Mouse (Mus musculus): ENCODE measurements around the gene Adam12. TPM values are rescaled to one million over a fixed set of nuclear protein-coding genes. Genes with fewer than 3 reads are reported as not detected.

Adam12 gene
- polyA plus RNA-seq, 1 experiment from 2014 or later = 2.8 TPM

DNA sequence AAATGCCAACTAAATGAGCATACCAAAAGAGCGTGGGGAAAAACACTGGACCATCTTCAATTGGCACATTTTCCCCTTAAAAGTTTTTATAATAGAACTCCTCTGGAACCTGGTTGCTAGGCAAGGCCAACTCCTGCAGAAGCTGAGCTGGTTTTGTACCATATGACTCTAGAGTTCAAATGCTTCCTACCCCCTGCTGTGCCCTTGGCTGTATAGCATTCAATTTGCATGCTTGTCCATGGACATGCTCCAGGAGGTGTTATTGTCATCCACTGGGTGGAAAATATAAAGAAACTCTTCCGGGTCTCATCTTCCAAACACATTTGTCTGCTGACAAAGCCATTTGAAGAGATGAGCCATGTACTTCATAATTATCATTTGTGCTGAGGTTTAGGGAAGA, 68.2 kb downstream of the Adam12 start:
- no peaks in the 10 kb centered on the region for H3K4me1 ChIP-seq (replicated peaks; ENCODE audit: insufficient read depth, low read length)
- no peak overlapping the region for H3K9ac ChIP-seq (ENCODE audit: low read depth, low read length)
- H3K9me3 ChIP-seq (replicated peaks; ENCODE audit: low read length) = no peaks in the 10 kb centered on the region
- no peaks in the 10 kb centered on the region for H3K27me3 ChIP-seq (ENCODE audit: insufficient read depth, low read length)
- no peak for TF ChIP-seq CTCF (IDR thresholded peaks at IDR 0.05; ENCODE audit: low read depth)
- H3K4me2 ChIP-seq (ENCODE audit: low read length) = no peak overlapping the region
- no peaks in the 10 kb centered on the region for H3K36me3 ChIP-seq (ENCODE audit: insufficient read depth, low read length)
- WGBS = 95% methylated on average over 2 of the region's 2 CpGs
- H3K27ac ChIP-seq = no peak overlapping the region
- ATAC-seq (replicated peaks; ENCODE audit: low FRiP score, low read depth) = no peak
- H3K4me3 ChIP-seq (replicated peaks; ENCODE audit: low read depth, low read length) = no peak overlapping the region
- no peak for DNase-seq (ENCODE audit: low spot score)

- Histone ChIP-seq H3K4me1 (replicated peaks; ENCODE audit: insufficient read depth, low read length) (no peaks in the 10 kb centered on the region), H3K9ac (ENCODE audit: low read depth, low read length) (no peak overlapping the region), H3K4me3 (replicated peaks; ENCODE audit: low read depth, low read length) (no peak overlapping the region), H3K9me3 (replicated peaks; ENCODE audit: low read length) (no peaks in the 10 kb centered on the region), H3K4me2 (ENCODE audit: low read length) (no peak overlapping the region), H3K27me3 (ENCODE audit: insufficient read depth, low read length) (no peaks in the 10 kb centered on the region), H3K27ac (no peak overlapping the region), H3K36me3 (ENCODE audit: insufficient read depth, low read length) (no peaks in the 10 kb centered on the region)
- no peak for TF ChIP-seq CTCF (IDR thresholded peaks at IDR 0.05; ENCODE audit: low read depth)
- ATAC-seq (replicated peaks; ENCODE audit: low FRiP score, low read depth) (no peak), DNase-seq (ENCODE audit: low spot score) (no peak)
- 58% methylated on average over 6 of the region's 6 CpGs for WGBS
Measured at GRCm38 (mm10) chr7:134162886-134163285, 69.1 kb downstream of the Adam12 start.

DNA sequence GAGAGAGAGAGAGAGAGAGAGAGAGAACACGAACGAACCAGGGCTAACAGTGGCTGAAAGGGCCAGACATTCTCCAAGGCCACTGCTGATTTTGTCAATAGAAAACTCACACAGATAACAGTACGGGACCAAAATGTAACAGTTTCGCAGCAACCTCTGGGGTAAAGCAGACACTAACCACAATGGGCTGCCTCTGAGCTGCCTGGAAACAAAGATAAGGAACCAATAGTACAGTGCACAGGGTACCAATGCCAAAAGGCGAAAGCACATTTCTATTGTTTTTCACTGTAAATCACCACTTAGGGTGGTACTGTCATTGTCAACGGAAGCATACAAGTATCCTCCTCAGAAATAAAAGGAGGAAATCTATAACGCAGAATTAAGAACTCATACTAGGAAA, 72.3 kb downstream of the Adam12 start:
- Histone ChIP-seq H3K4me1 (replicated peaks; ENCODE audit: insufficient read depth, low read length) (no peaks in the 10 kb centered on the region), H3K4me2 (ENCODE audit: low read length) (no peak overlapping the region), H3K4me3 (replicated peaks; ENCODE audit: low read depth, low read length) (no peak overlapping the region), H3K27me3 (ENCODE audit: insufficient read depth, low read length) (no peaks in the 10 kb centered on the region), H3K9me3 (replicated peaks; ENCODE audit: low read length) (no peaks in the 10 kb centered on the region), H3K9ac (ENCODE audit: low read depth, low read length) (no peak overlapping the region), H3K36me3 (ENCODE audit: insufficient read depth, low read length) (no peaks in the 10 kb centered on the region), H3K27ac (no peak overlapping the region)
- WGBS = 76% methylated on average over 7 of the region's 7 CpGs
- TF ChIP-seq CTCF (IDR thresholded peaks at IDR 0.05; ENCODE audit: low read depth) = no peak
- ATAC-seq (replicated peaks; ENCODE audit: low FRiP score, low read depth) = no peak
- DNase-seq (ENCODE audit: low spot score) = no peak

GRCm38 (mm10) chr7:134151330-134151729, 80.6 kb downstream of the Adam12 start:
- no peaks in the 10 kb centered on the region for H3K27me3 ChIP-seq (ENCODE audit: insufficient read depth, low read length)
- H3K36me3 ChIP-seq (ENCODE audit: insufficient read depth, low read length) = no peaks in the 10 kb centered on the region
- no peak overlapping the region for H3K27ac ChIP-seq
- no peak for ATAC-seq (replicated peaks; ENCODE audit: low FRiP score, low read depth)
- no peak for TF ChIP-seq CTCF (IDR thresholded peaks at IDR 0.05; ENCODE audit: low read depth)
- H3K4me3 ChIP-seq (replicated peaks; ENCODE audit: low read depth, low read length) = no peak overlapping the region
- no peaks in the 10 kb centered on the region for H3K9me3 ChIP-seq (replicated peaks; ENCODE audit: low read length)
- H3K4me2 ChIP-seq (ENCODE audit: low read length) = no peak overlapping the region
- no peaks in the 10 kb centered on the region for H3K4me1 ChIP-seq (replicated peaks; ENCODE audit: insufficient read depth, low read length)
- no peak overlapping the region for H3K9ac ChIP-seq (ENCODE audit: low read depth, low read length)
- no peak for DNase-seq (ENCODE audit: low spot score)
- WGBS = 81% methylated on average over 4 of the region's 4 CpGs

GRCm38 (mm10) chr7:134150305-134150704, 81.6 kb downstream of the Adam12 start:
- H3K9ac ChIP-seq (ENCODE audit: low read depth, low read length) = no peak overlapping the region
- no peak for TF ChIP-seq CTCF (IDR thresholded peaks at IDR 0.05; ENCODE audit: low read depth)
- H3K4me2 ChIP-seq (ENCODE audit: low read length) = no peak overlapping the region
- H3K9me3 ChIP-seq (replicated peaks; ENCODE audit: low read length) = no peaks in the 10 kb centered on the region
- ATAC-seq (replicated peaks; ENCODE audit: low FRiP score, low read depth) (no peak), DNase-seq (ENCODE audit: low spot score) (peak; percentile 70)
- whole genome bisulfite sequencing = 73% methylated on average over 8 of the region's 8 CpGs
- no peak overlapping the region for H3K27ac ChIP-seq
- no peak overlapping the region for H3K4me3 ChIP-seq (replicated peaks; ENCODE audit: low read depth, low read length)
- H3K36me3 ChIP-seq (ENCODE audit: insufficient read depth, low read length) = no peaks in the 10 kb centered on the region
- H3K27me3 ChIP-seq (ENCODE audit: insufficient read depth, low read length) = no peaks in the 10 kb centered on the region
- H3K4me1 ChIP-seq (replicated peaks; ENCODE audit: insufficient read depth, low read length) = no peaks in the 10 kb centered on the region

GRCm38 (mm10) chr7:134149351-134149750, 82.6 kb downstream of the Adam12 start:
- no peak for DNase-seq (ENCODE audit: low spot score)
- Histone ChIP-seq H3K27ac (no peak overlapping the region), H3K9ac (ENCODE audit: low read depth, low read length) (no peak overlapping the region), H3K4me3 (replicated peaks; ENCODE audit: low read depth, low read length) (no peak overlapping the region), H3K4me2 (ENCODE audit: low read length) (no peak overlapping the region), H3K9me3 (replicated peaks; ENCODE audit: low read length) (no peaks in the 10 kb centered on the region), H3K27me3 (ENCODE audit: insufficient read depth, low read length) (no peaks in the 10 kb centered on the region), H3K36me3 (ENCODE audit: insufficient read depth, low read length) (no peaks in the 10 kb centered on the region), H3K4me1 (replicated peaks; ENCODE audit: insufficient read depth, low read length) (no peaks in the 10 kb centered on the region)
- no peak for TF ChIP-seq CTCF (IDR thresholded peaks at IDR 0.05; ENCODE audit: low read depth)
- ATAC-seq (replicated peaks; ENCODE audit: low FRiP score, low read depth) = no peak
- 75% methylated on average over 6 of the region's 6 CpGs for WGBS

DNA sequence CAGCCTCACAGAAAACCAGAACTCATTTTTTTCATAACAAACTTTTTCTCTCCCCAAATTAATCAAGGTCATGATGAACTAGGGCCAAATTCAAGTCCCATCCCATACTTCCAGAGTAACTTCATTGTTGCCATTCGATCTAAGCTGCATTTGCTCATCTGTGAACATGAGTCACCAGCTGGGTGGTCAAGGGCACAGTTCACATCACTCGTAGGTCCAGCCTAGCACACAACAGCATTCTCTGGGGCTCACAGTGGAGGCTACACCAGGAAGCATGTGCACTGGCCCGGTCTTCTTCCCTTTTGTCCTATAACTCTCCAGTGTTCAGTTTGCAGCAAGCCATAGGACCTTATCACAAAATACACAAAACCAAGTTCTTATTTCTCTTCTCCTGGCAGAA, 84.4 kb downstream of the Adam12 start:
- Histone ChIP-seq H3K36me3 (ENCODE audit: insufficient read depth, low read length) (no peaks in the 10 kb centered on the region), H3K4me3 (replicated peaks; ENCODE audit: low read depth, low read length) (no peak overlapping the region), H3K9me3 (replicated peaks; ENCODE audit: low read length) (no peaks in the 10 kb centered on the region), H3K27me3 (ENCODE audit: insufficient read depth, low read length) (no peaks in the 10 kb centered on the region), H3K27ac (no peak overlapping the region), H3K4me1 (replicated peaks; ENCODE audit: insufficient read depth, low read length) (no peaks in the 10 kb centered on the region), H3K9ac (ENCODE audit: low read depth, low read length) (no peak overlapping the region), H3K4me2 (ENCODE audit: low read length) (no peak overlapping the region)
- no peak for TF ChIP-seq CTCF (IDR thresholded peaks at IDR 0.05; ENCODE audit: low read depth)
- ATAC-seq (replicated peaks; ENCODE audit: low FRiP score, low read depth) (no peak), DNase-seq (ENCODE audit: low spot score) (no peak)
- WGBS = 83% methylated on average over 3 of the region's 3 CpGs

Data from kidney, postnatal 0 days (tissue).